Mouse (Mus musculus): Measurements from ENCODE around the gene Tnfrsf25.

DNA sequence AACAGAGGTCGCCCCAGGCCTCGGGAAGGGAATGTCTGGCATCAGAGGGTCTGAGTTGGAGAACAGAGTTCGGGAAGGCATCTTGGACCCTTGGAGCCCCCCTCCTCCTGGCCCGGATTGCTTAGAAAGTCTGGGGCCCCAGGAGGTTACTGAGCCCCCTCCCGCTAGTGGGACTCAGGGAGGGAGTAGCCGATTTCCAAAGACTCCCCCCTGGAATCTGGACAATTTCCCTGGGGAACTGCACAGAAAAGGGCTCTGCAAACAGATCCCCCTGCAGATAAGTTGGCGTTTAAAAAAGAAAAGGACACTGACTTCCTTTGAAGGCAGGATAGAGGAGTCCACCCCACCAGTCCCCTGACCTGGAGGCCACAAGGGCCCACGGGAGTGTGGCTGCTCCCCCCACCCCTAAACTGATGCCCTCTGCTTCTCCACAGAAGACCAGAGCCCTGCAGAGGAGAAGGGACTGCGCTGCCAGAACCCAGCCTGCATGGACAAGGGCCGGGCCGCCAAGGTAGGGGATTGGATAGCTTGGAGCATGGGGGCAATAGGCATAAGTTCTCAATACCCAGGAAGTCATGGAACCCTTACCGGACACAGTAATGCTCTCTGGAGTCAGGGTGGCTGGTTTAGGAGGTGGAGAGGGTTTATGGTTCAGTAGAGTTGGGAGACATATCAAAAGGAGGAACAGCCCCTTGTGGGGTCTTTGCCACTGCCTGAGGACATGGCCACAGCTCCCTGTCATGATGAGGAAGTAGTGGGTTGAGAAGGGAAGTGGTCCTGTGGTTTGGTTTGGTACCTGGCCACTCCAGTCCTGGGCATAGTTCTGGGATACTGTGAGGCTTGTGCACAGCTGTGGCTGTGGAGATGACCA, 28.3 kb upstream of the Tnfrsf25 start:
- TF ChIP-seq POLR2A (IDR thresholded peaks at IDR 0.05; ENCODE audit: low read depth, low read length) (no peak), CTCF (IDR thresholded peaks at IDR 0.05; ENCODE audit: borderline replicate concordance, insufficient read depth, low read length) (no peak)
